Mouse (Mus musculus): ENCODE data around the gene Zfp36l2. TPM values are rescaled to one million over a fixed set of nuclear protein-coding genes. Genes with fewer than 3 reads are reported as not detected.

Gene Zfp36l2
- polyA plus RNA-seq, 1 experiment from 2014 or later = 25.7 TPM

- Histone ChIP-seq H3K9me3 (no peaks in the 10 kb centered on the region), H3K36me3 (no peaks in the 10 kb centered on the region), H3K9ac (no peak overlapping the region), H3K27ac (peak overlapping the region; percentile 55), H3K4me2 (no peak overlapping the region), H3K4me1 (peaks cover 17% of the 10 kb centered on the region), H3K27me3 (replicated peaks) (no peaks in the 10 kb centered on the region), H3K4me3 (replicated peaks) (no peak overlapping the region)
- 43% methylated on average over 7 of the region's 7 CpGs for WGBS
- no peak for ATAC-seq (ENCODE audit: insufficient read depth, low FRiP score, low read depth)
Observed at GRCm38 (mm10) chr17:84135243-84135642, 52.5 kb downstream of the Zfp36l2 start.
